Mouse (Mus musculus): Measurements from ENCODE around the gene Dlgap4. TPM values are rescaled to one million over a fixed set of nuclear protein-coding genes. Genes with fewer than 3 reads are reported as not detected.
A peak's percentile ranks its signal among the peaks of the same experiment; 100 is the strongest.

Dlgap4 gene
- polyA plus RNA-seq, 2 experiments, result 94.1 to 100 TPM

DNA sequence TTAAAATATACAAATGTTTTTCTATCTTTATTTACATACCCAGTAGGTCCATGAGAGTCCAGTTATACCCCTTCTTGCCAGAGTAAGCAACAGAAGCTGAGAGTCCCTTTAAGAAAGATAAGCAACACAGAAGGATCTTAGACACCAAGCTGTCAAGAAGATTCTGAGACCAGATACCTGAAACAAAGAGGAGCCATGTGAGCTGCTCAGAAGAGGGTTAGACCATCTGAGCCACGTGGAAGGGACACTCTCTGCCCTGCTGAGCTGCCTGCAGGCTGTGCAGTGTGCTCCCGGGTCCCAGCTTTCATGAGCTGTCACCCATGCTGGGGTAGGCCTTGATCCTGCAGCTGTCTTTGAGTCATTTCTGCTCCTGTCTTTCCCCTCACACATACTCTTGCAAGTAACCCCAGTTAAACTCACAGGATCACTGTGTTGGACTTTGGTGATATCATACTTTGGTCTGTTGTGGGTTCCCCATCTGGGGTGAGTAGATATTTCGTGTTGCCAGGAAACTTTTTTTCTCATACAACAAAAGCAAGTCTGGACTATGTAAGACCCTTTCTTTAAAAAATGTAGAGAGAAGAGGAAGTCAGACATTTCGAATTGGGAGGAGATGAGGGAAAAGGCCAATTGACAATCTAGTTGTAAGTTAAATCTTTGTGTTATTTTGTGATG is 190.3 kb downstream of the Dlgap4 start:
- H3K9me3 ChIP-seq (ENCODE audit: control insufficient read depth, low read length), result no peaks in the 10 kb centered on the region
- no peak overlapping the region for H3K9ac ChIP-seq (ENCODE audit: low read depth, low read length, severe bottlenecking)
- H3K27me3 ChIP-seq (ENCODE audit: control insufficient read depth, insufficient read depth, low read length), result no peaks in the 10 kb centered on the region
- 74% methylated on average over 4 of the region's 4 CpGs for WGBS
- no peak for TF ChIP-seq POLR2A (IDR thresholded peaks at IDR 0.05; ENCODE audit: borderline replicate concordance, extremely low read depth, insufficient read depth, insufficient read length)
- ATAC-seq (ENCODE audit: low FRiP score, low read depth), result no peak
- H3K36me3 ChIP-seq (ENCODE audit: control insufficient read depth, insufficient read depth, low read length), result no peaks in the 10 kb centered on the region
- no peak for DNase-seq (ENCODE audit: low spot score)
- H3K4me2 ChIP-seq (replicated peaks; ENCODE audit: low read depth, low read length, severe bottlenecking), result no peak overlapping the region
- H3K4me3 ChIP-seq (replicated peaks; ENCODE audit: low read length), result no peak overlapping the region
- H3K4me1 ChIP-seq (ENCODE audit: control insufficient read depth, insufficient read depth, low read length), result no peaks in the 10 kb centered on the region
- no peak overlapping the region for H3K27ac ChIP-seq (replicated peaks; ENCODE audit: low read depth, low read length)

DNA sequence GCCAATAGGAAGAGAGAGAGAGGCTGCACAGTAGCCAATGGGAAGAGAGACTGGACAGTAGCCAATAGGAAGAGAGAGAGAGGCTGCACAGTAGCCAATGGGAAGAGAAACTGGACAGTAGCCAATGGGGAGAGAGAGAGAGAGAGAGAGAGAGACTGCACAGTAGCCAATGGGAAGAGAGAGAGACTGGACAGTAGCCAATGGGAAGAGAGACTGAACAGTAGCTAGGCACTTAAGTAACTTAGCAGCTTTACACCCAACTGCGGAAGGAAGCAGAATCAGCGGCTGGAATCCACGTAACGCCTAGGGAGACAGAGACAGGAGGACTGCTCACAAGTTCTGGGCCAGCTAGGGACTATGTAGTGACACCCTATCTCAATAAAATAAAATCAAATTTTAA is 191.1 kb downstream of the Dlgap4 start:
- Histone ChIP-seq H3K27ac (replicated peaks; ENCODE audit: low read depth, low read length) (no peak overlapping the region), H3K4me2 (replicated peaks; ENCODE audit: low read depth, low read length, severe bottlenecking) (no peak overlapping the region), H3K27me3 (ENCODE audit: control insufficient read depth, insufficient read depth, low read length) (no peaks in the 10 kb centered on the region), H3K9me3 (ENCODE audit: control insufficient read depth, low read length) (no peaks in the 10 kb centered on the region), H3K4me3 (replicated peaks; ENCODE audit: low read length) (no peak overlapping the region), H3K4me1 (ENCODE audit: control insufficient read depth, insufficient read depth, low read length) (no peaks in the 10 kb centered on the region), H3K9ac (ENCODE audit: low read depth, low read length, severe bottlenecking) (no peak overlapping the region), H3K36me3 (ENCODE audit: control insufficient read depth, insufficient read depth, low read length) (no peaks in the 10 kb centered on the region)
- ATAC-seq (ENCODE audit: low FRiP score, low read depth) (no peak), DNase-seq (ENCODE audit: low spot score) (no peak)
- 97% methylated on average over 4 of the region's 4 CpGs for WGBS
- TF ChIP-seq POLR2A (IDR thresholded peaks at IDR 0.05; ENCODE audit: borderline replicate concordance, extremely low read depth, insufficient read depth, insufficient read length), result no peak

DNA sequence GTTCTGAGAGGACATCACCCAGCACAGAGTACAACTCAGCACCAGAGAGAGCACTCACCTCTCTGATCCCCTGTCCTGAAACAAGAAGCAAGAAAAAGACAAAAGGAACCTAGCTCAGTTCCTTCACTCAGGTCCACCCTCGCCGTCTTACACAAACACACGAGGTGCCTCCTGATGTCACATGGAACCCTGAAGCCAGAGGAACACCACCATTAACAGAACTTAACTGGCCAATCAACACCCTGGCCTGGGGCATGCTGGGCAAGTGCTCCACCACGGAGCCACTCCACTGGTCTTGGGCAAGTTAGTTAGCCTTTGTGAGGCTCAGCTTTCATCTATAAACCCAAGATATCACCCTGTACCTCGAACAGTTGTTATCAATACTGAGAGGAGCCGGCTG is 193.4 kb downstream of the Dlgap4 start:
- H3K4me2 ChIP-seq (replicated peaks; ENCODE audit: low read depth, low read length, severe bottlenecking), result no peak overlapping the region
- H3K4me1 ChIP-seq (ENCODE audit: control insufficient read depth, insufficient read depth, low read length), result no peaks in the 10 kb centered on the region
- no peaks in the 10 kb centered on the region for H3K9me3 ChIP-seq (ENCODE audit: control insufficient read depth, low read length)
- no peak overlapping the region for H3K4me3 ChIP-seq (replicated peaks; ENCODE audit: low read length)
- no peaks in the 10 kb centered on the region for H3K36me3 ChIP-seq (ENCODE audit: control insufficient read depth, insufficient read depth, low read length)
- H3K27me3 ChIP-seq (ENCODE audit: control insufficient read depth, insufficient read depth, low read length), result no peaks in the 10 kb centered on the region
- ATAC-seq (ENCODE audit: low FRiP score, low read depth) (no peak), DNase-seq (ENCODE audit: low spot score) (no peak)
- no peak for TF ChIP-seq POLR2A (IDR thresholded peaks at IDR 0.05; ENCODE audit: borderline replicate concordance, extremely low read depth, insufficient read depth, insufficient read length)
- no peak overlapping the region for H3K9ac ChIP-seq (ENCODE audit: low read depth, low read length, severe bottlenecking)
- H3K27ac ChIP-seq (replicated peaks; ENCODE audit: low read depth, low read length), result no peak overlapping the region
- 64% methylated on average over 6 of the region's 6 CpGs for WGBS

DNA sequence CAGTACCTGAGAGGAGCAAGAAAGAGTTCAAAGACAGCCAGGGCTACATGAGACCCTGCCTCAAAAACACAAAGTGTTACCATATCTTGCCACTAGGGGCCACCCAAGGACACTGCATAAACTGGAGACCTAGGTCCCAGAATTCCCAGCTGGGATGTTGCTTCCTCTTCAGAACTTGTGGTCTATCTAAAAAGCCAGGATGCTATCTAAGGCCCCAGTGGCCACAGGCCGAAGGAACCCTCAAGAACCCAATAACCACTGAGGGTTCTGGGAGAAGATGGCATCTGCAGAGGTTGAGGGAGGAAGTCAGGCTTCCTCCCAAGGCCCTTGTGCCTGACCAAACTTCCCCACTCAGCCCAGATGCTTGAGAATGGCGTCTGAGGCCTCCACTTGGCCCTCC is 196.1 kb downstream of the Dlgap4 start:
- TF ChIP-seq POLR2A (IDR thresholded peaks at IDR 0.05; ENCODE audit: borderline replicate concordance, extremely low read depth, insufficient read depth, insufficient read length), result no peak
- Histone ChIP-seq H3K9me3 (ENCODE audit: control insufficient read depth, low read length) (no peaks in the 10 kb centered on the region), H3K4me3 (replicated peaks; ENCODE audit: low read length) (no peak overlapping the region), H3K27me3 (ENCODE audit: control insufficient read depth, insufficient read depth, low read length) (no peaks in the 10 kb centered on the region), H3K9ac (ENCODE audit: low read depth, low read length, severe bottlenecking) (no peak overlapping the region), H3K27ac (replicated peaks; ENCODE audit: low read depth, low read length) (no peak overlapping the region), H3K4me1 (ENCODE audit: control insufficient read depth, insufficient read depth, low read length) (peaks cover 12% of the 10 kb centered on the region), H3K36me3 (ENCODE audit: control insufficient read depth, insufficient read depth, low read length) (no peaks in the 10 kb centered on the region), H3K4me2 (replicated peaks; ENCODE audit: low read depth, low read length, severe bottlenecking) (no peak overlapping the region)
- peak; percentile 83 for DNase-seq (ENCODE audit: low spot score)
- ATAC-seq (ENCODE audit: low FRiP score, low read depth), result peak; percentile 57; the same call in 1 of the 2 replicates
- 43% methylated on average over 2 of the region's 2 CpGs for WGBS

DNA sequence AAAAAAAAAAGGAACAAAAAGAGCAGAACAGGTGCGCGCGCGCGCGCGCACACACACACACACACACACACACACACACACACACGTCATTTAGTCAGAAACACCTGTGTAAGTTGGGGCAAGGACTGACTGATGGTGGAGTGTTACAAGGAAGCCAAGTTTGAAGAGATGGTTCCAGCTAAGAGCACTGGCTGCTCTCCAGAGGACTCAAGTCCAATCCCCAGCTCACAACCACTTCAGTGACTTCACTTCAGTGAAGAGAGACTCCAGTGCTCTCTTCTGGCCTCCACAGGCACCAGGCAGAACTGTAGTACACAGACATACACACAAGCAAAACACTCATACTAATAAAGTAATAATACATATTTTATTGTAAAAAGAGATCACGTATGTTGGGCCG is 197.2 kb downstream of the Dlgap4 start:
- H3K4me2 ChIP-seq (replicated peaks; ENCODE audit: low read depth, low read length, severe bottlenecking), result no peak overlapping the region
- H3K27ac ChIP-seq (replicated peaks; ENCODE audit: low read depth, low read length), result no peak overlapping the region
- ATAC-seq (ENCODE audit: low FRiP score, low read depth) (no peak), DNase-seq (ENCODE audit: low spot score) (no peak)
- 95% methylated on average over 10 of the region's 10 CpGs for WGBS
- peaks cover 20% of the 10 kb centered on the region for H3K4me1 ChIP-seq (ENCODE audit: control insufficient read depth, insufficient read depth, low read length)
- no peaks in the 10 kb centered on the region for H3K27me3 ChIP-seq (ENCODE audit: control insufficient read depth, insufficient read depth, low read length)
- H3K9me3 ChIP-seq (ENCODE audit: control insufficient read depth, low read length), result no peaks in the 10 kb centered on the region
- H3K9ac ChIP-seq (ENCODE audit: low read depth, low read length, severe bottlenecking), result no peak overlapping the region
- TF ChIP-seq POLR2A (IDR thresholded peaks at IDR 0.05; ENCODE audit: borderline replicate concordance, extremely low read depth, insufficient read depth, insufficient read length), result no peak
- H3K36me3 ChIP-seq (ENCODE audit: control insufficient read depth, insufficient read depth, low read length), result no peaks in the 10 kb centered on the region
- no peak overlapping the region for H3K4me3 ChIP-seq (replicated peaks; ENCODE audit: low read length)

Measured in limb, embryonic 14.5 days (tissue).